Mouse (Mus musculus) C2C12 (cell line): ENCODE measurements around the gene Kcnh5. TPM values are rescaled to one million over a fixed set of nuclear protein-coding genes. Genes with fewer than 3 reads are reported as not detected.

Experiments used
- H3K27me3 ChIP-seq: one replicate; pipeline ENCODE4 v1.6.1; 2011; ENCODE audit not compliant: control insufficient read depth, insufficient read depth, insufficient read length
- H3K36me3 ChIP-seq: one replicate; pipeline ENCODE4 v1.6.1; 2011; ENCODE audit not compliant: control insufficient read depth, insufficient read depth
- H3K4me3 ChIP-seq: one replicate; pipeline ENCODE4 v1.5.1; 2011; ENCODE audit warnings: mild to moderate bottlenecking, control low read depth; ENCODE audit not compliant: poor library complexity, insufficient read depth, severe bottlenecking
- H3K79me2 ChIP-seq: one replicate; pipeline ENCODE4 v1.6.1; 2011; ENCODE audit not compliant: control insufficient read depth, insufficient read depth
- H3K79me3 ChIP-seq: one replicate; pipeline ENCODE4 v1.6.1; 2011; ENCODE audit warnings: low read depth, control low read depth
- H3ac ChIP-seq: one replicate; pipeline ENCODE3; 2011; ENCODE audit warnings: low read depth; ENCODE audit not compliant: control insufficient read depth, insufficient read length
- CEBPB ChIP-seq: IDR thresholded peaks from one replicate; pipeline ENCODE4 v1.6.1; 2011; ENCODE audit warnings: low read depth, mild to moderate bottlenecking, control low read depth, moderate library complexity
- CTCF ChIP-seq: IDR thresholded peaks from one replicate; pipeline ENCODE4 v1.5.1; 2011; ENCODE audit not compliant: control insufficient read depth, insufficient read depth, insufficient read length
- FOSL1 ChIP-seq: IDR thresholded peaks from one replicate; pipeline ENCODE4 v1.8.0; 2011; ENCODE audit warnings: mild to moderate bottlenecking, low read length; ENCODE audit not compliant: poor library complexity, insufficient read depth, severe bottlenecking
- MAX ChIP-seq: IDR thresholded peaks from one replicate; pipeline ENCODE4 v1.6.1; 2011; ENCODE audit warnings: mild to moderate bottlenecking, control low read depth
- MYOD1 ChIP-seq: IDR thresholded peaks from one replicate; pipeline ENCODE4 v1.6.1; 2011; ENCODE audit warnings: low read depth; ENCODE audit not compliant: control insufficient read depth, insufficient read length
- MYOG ChIP-seq: IDR thresholded peaks from one replicate; pipeline ENCODE4 v1.6.1; 2011; ENCODE audit not compliant: control insufficient read depth, insufficient read length; ENCODE audit errors: extremely low read depth
- USF1 ChIP-seq: IDR thresholded peaks from one replicate; pipeline ENCODE4 v1.6.1; 2011; ENCODE audit warnings: low read depth, mild to moderate bottlenecking, control low read depth, moderate library complexity
- polyA plus RNA-seq: library from polyadenylated mRNA; unstranded; fragments of >200 nt; fragmentation: generic; extraction: Trizol; gene quantifications from one replicate; pipeline ENCODE4 v1.2.1, GENCODE M21; 2012; ENCODE audit warnings: missing spikeins

The Kcnh5 gene
- polyA plus RNA-seq, 1 experiment, result not detected

DNA sequence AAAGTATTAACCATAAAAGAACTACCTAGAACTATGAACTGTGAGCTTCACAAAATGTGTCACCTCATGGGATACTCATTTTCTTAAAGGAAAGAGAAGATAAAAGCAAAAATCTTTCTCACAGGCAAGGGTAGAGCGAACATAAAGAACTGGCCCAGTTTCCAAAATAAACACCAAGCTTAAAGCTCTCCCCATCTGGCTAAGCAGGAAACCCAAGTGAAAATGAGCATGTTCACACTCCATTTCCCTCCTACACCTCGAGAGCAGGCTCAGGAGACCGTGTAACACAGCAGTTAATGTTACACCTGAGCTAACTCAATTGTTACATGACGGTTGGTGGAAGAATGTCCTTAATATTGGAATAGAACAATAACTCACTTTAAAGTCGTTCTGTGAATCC lies 100.0 kb downstream of the Kcnh5 start:
- TF ChIP-seq MYOG (no peak), CTCF (no peak), MYOD1 (no peak), USF1 (no peak), MAX (no peak), CEBPB (no peak), FOSL1 (no peak)
- Histone ChIP-seq H3K27me3 (no peaks in the 10 kb centered on the region), H3K4me3 (no peak overlapping the region), H3K79me2 (no peaks in the 10 kb centered on the region), H3K36me3 (no peaks in the 10 kb centered on the region), H3ac (no peak overlapping the region), H3K79me3 (no peaks in the 10 kb centered on the region)

DNA sequence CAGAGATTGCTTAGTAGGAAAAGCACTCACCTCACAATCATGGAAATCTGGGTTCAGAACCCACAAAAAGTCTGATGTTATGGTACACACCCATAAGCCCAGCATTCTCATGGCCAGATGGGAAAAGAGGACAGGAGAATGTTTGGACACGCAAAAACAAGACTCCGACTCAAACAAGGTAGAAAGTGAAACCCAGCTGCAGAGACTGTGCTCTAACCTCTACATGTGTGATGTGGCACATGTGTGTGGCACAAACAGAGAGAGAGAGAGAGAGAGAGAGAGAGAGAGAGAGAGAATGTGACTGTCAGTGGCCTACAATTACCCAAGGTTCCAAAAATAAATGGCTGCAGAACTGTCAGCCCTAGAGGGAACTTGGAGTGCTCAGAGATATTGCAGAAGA lies 106.1 kb downstream of the Kcnh5 start:
- Histone ChIP-seq H3K36me3 (no peaks in the 10 kb centered on the region), H3ac (no peak overlapping the region), H3K4me3 (no peak overlapping the region), H3K79me3 (no peaks in the 10 kb centered on the region), H3K79me2 (no peaks in the 10 kb centered on the region), H3K27me3 (no peaks in the 10 kb centered on the region)
- TF ChIP-seq MYOD1 (no peak), CTCF (no peak)

GRCm38 (mm10) chr12:75062571-75062970 lies 114.6 kb downstream of the Kcnh5 start:
- H3K79me3 ChIP-seq, result no peaks in the 10 kb centered on the region
- H3ac ChIP-seq, result no peak overlapping the region
- TF ChIP-seq MAX, result no peak
- no peak for TF ChIP-seq FOSL1
- no peak for TF ChIP-seq CEBPB
- TF ChIP-seq MYOD1, result no peak
- H3K27me3 ChIP-seq, result no peaks in the 10 kb centered on the region
- no peak overlapping the region for H3K4me3 ChIP-seq
- no peaks in the 10 kb centered on the region for H3K79me2 ChIP-seq
- no peaks in the 10 kb centered on the region for H3K36me3 ChIP-seq

DNA sequence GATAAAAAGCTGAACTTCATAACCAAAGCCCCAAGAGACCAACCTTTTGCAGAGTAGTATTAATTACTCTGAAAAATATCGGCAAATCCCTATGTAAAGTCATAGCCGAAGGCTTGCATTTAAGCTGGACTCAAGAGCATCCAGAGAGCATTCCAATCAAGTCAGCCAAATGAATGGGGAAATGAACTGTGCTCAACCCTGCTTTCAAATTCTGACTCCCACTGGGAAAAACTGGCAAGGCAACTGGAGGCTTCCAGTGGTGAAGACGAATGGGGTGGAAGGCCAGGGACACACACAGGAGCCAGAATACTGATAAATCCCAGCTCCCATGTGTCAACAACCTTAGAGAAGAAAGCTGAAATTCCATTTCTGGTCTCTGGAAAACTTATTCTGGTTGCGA lies 115.4 kb downstream of the Kcnh5 start:
- Histone ChIP-seq H3K79me3 (no peaks in the 10 kb centered on the region), H3K27me3 (no peaks in the 10 kb centered on the region), H3ac (no peak overlapping the region), H3K36me3 (no peaks in the 10 kb centered on the region), H3K79me2 (no peaks in the 10 kb centered on the region), H3K4me3 (no peak overlapping the region)
- no peak for TF ChIP-seq MAX
- no peak for TF ChIP-seq FOSL1
- TF ChIP-seq MYOD1, result no peak
- TF ChIP-seq CEBPB, result no peak
- TF ChIP-seq MYOG, result no peak
- TF ChIP-seq CTCF, result no peak
- TF ChIP-seq USF1, result no peak

GRCm38 (mm10) chr12:75053731-75054130 lies 123.4 kb downstream of the Kcnh5 start:
- H3K79me2 ChIP-seq, result no peaks in the 10 kb centered on the region
- no peaks in the 10 kb centered on the region for H3K27me3 ChIP-seq
- no peaks in the 10 kb centered on the region for H3K79me3 ChIP-seq
- no peaks in the 10 kb centered on the region for H3K36me3 ChIP-seq
- H3ac ChIP-seq, result no peak overlapping the region
- no peak for TF ChIP-seq CEBPB
- no peak for TF ChIP-seq FOSL1
- no peak for TF ChIP-seq CTCF
- no peak for TF ChIP-seq MAX
- no peak for TF ChIP-seq USF1
- TF ChIP-seq MYOG, result no peak
- no peak for TF ChIP-seq MYOD1
- H3K4me3 ChIP-seq, result no peak overlapping the region

- H3K4me3 ChIP-seq, result no peak overlapping the region
- no peaks in the 10 kb centered on the region for H3K79me2 ChIP-seq
- no peaks in the 10 kb centered on the region for H3K79me3 ChIP-seq
- no peaks in the 10 kb centered on the region for H3K36me3 ChIP-seq
- H3K27me3 ChIP-seq, result no peaks in the 10 kb centered on the region
- no peak overlapping the region for H3ac ChIP-seq
- TF ChIP-seq MAX (no peak), MYOG (no peak), USF1 (no peak), MYOD1 (no peak), CTCF (no peak), CEBPB (no peak), FOSL1 (no peak)
These were observed 140.4 kb downstream of the Kcnh5 start for GRCm38 (mm10) chr12:75036694-75037093.
